Mouse (Mus musculus) T-helper 2 cell (primary cell): ENCODE results near the gene Arhgef25.
"Not testable (repeated sequence)": the region's sequence is repeated elsewhere in the genome, so short reads cannot be mapped to it uniquely, and the experiment has no call there.

ENCODE experiments used
- in situ Hi-C: fragments of 300-600 bp; cut with MboI, MseI; formaldehyde crosslinking; loops from one replicate; pipeline ENCODE4 v1.15.1; 2025; ENCODE audit warnings: high pct_unique_total_duplicates

The Arhgef25 gene

GRCm38 (mm10) chr10:127204589-127204988 lies 14.7 kb upstream of the Arhgef25 start:
- in situ Hi-C loops, result no loop called here

GRCm38 (mm10) chr10:127203106-127203505 lies 13.2 kb upstream of the Arhgef25 start:
- in situ Hi-C loops, result no loop called here

- in situ Hi-C loops, result no loop called here
Measured at GRCm38 (mm10) chr10:127200279-127200678, 10.4 kb upstream of the Arhgef25 start.

- in situ Hi-C loops, result no loop called here
Measured at GRCm38 (mm10) chr10:127199474-127199873, 9.6 kb upstream of the Arhgef25 start.

- in situ Hi-C loops, result no loop called here
Measured at GRCm38 (mm10) chr10:127199068-127199467, 9.2 kb upstream of the Arhgef25 start.

GRCm38 (mm10) chr10:127198492-127198891 lies 8.6 kb upstream of the Arhgef25 start:
- in situ Hi-C loops, result no loop called here

- in situ Hi-C loops, result no loop called here
Measured at GRCm38 (mm10) chr10:127197505-127198110, 7.7 kb upstream of the Arhgef25 start.

GRCm38 (mm10) chr10:127197104-127197503 lies 7.2 kb upstream of the Arhgef25 start:
- in situ Hi-C loops, result no loop called here

GRCm38 (mm10) chr10:127196392-127196791 lies 6.5 kb upstream of the Arhgef25 start:
- in situ Hi-C loops, result no loop called here

- in situ Hi-C loops, result no loop called here
Measured at GRCm38 (mm10) chr10:127195328-127196129, 5.6 kb upstream of the Arhgef25 start, which contains the start of gene Dtx3. Dtx3 (minus strand) TSS chr10:127195728.

GRCm38 (mm10) chr10:127194428-127195327 lies 4.8 kb upstream of the Arhgef25 start:
- in situ Hi-C loops, result no loop called here

- in situ Hi-C loops, result no loop called here
Measured at GRCm38 (mm10) chr10:127193011-127193410, 3.1 kb upstream of the Arhgef25 start.

GRCm38 (mm10) chr10:127192057-127192328 lies 2.1 kb upstream of the Arhgef25 start:
- in situ Hi-C loops, result not testable (repeated sequence)

- in situ Hi-C loops, result no loop called here
Measured at GRCm38 (mm10) chr10:127191191-127192056, 1.5 kb upstream of the Arhgef25 start.

GRCm38 (mm10) chr10:127190398-127191190 lies 711 bp upstream of the Arhgef25 start:
- in situ Hi-C loops, result no loop called here

- in situ Hi-C loops, result loop anchor here (5.0 to 10.0 kb wide), 2 partner anchors 143 to 336 kb away; partner anchors contain the start of gene Shmt2
Measured at GRCm38 (mm10) chr10:127189116-127189650, 700 bp downstream of the Arhgef25 start.

- in situ Hi-C loops, result loop anchor here (5.0 to 10.0 kb wide), 2 partner anchors 144 to 336 kb away; partner anchors contain the start of gene Shmt2
Measured at GRCm38 (mm10) chr10:127188465-127189115, 1.3 kb downstream of the Arhgef25 start.

GRCm38 (mm10) chr10:127188079-127188453 lies 1.8 kb downstream of the Arhgef25 start:
- in situ Hi-C loops, result loop anchor here (5.0 to 10.0 kb wide), 2 partner anchors 144 to 337 kb away; partner anchors contain the start of gene Shmt2

GRCm38 (mm10) chr10:127187371-127188078 lies 2.4 kb downstream of the Arhgef25 start:
- in situ Hi-C loops, result loop anchor here (5.0 to 10.0 kb wide), 2 partner anchors 145 to 337 kb away; partner anchors contain the start of gene Shmt2
